Mouse (Mus musculus): ENCODE results near the gene Foxo1. TPM values are rescaled to one million over a fixed set of nuclear protein-coding genes. Genes with fewer than 3 reads are reported as not detected.

Foxo1 gene
- polyA plus RNA-seq, 1 experiment from 2014 or later = 3.5 TPM

DNA sequence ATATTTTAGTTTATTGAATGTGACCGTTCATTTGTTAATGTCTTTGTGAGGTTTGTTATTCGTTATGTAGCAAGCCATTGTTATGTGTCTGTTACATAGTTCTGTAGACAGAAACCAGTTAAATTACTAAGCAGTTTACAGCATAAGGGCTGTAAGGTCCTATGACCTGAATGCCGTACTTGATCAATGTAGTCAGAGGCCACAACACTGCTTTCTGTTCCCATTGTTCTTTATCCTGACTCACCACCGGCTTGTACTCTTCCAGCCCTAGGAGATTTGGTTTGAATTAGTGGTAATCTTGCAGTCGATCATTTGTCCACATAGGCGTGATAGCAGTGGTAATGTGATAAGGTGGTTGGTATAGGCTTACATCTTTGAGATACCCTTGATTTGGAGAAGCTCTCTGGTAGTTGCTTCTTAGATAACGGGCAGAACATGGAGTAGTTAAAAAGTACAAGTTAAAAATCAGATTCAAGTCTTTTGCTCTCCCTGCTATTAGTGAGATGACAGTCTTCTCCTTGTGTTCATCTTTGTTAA is 28.2 kb downstream of the Foxo1 start:
- ATAC-seq (no peak), DNase-seq (no peak)
- Histone ChIP-seq H3K4me2 (ENCODE audit: low read depth, low read length) (no peak overlapping the region), H3K4me3 (ENCODE audit: low read depth, low read length) (no peak overlapping the region), H3K27ac (ENCODE audit: low read depth) (no peak overlapping the region), H3K27me3 (ENCODE audit: insufficient read depth, low read length) (no peaks in the 10 kb centered on the region), H3K4me1 (ENCODE audit: insufficient read depth) (peaks cover 60% of the 10 kb centered on the region), H3K9me3 (ENCODE audit: low read length) (no peaks in the 10 kb centered on the region), H3K9ac (replicated peaks) (no peak overlapping the region), H3K36me3 (replicated peaks; ENCODE audit: insufficient read depth, low read length) (no peaks in the 10 kb centered on the region)
- WGBS (ENCODE audit: insufficient replicate concordance) = 51% methylated on average over 7 of the region's 7 CpGs
- TF ChIP-seq CTCF (IDR thresholded peaks at IDR 0.05; ENCODE audit: low read depth) (no peak), EP300 (IDR thresholded peaks at IDR 0.05; ENCODE audit: low read depth) (no peak)

- peaks cover 58% of the 10 kb centered on the region for H3K4me1 ChIP-seq (ENCODE audit: insufficient read depth)
- no peak overlapping the region for H3K4me3 ChIP-seq (ENCODE audit: low read depth, low read length)
- no peak overlapping the region for H3K4me2 ChIP-seq (ENCODE audit: low read depth, low read length)
- 0 out of 2 replicates have a peak, but pooled peaks cover 3% of the 10 kb centered on the region for H3K36me3 ChIP-seq (replicated peaks; ENCODE audit: insufficient read depth, low read length)
- 53% methylated on average over 15 of the region's 15 CpGs for WGBS (ENCODE audit: insufficient replicate concordance)
- no peaks in the 10 kb centered on the region for H3K27me3 ChIP-seq (ENCODE audit: insufficient read depth, low read length)
- no peak overlapping the region for H3K27ac ChIP-seq (ENCODE audit: low read depth)
- H3K9ac ChIP-seq (replicated peaks) = no peak overlapping the region
- ATAC-seq (peak; percentile 35; the same call in 1 of the 2 replicates), DNase-seq (no peak)
- H3K9me3 ChIP-seq (ENCODE audit: low read length) = no peaks in the 10 kb centered on the region
- TF ChIP-seq CTCF (IDR thresholded peaks at IDR 0.05; ENCODE audit: low read depth) (no peak), EP300 (IDR thresholded peaks at IDR 0.05; ENCODE audit: low read depth) (no peak)
These were observed 29.3 kb downstream of the Foxo1 start for GRCm38 (mm10) chr3:52297291-52298018.

DNA sequence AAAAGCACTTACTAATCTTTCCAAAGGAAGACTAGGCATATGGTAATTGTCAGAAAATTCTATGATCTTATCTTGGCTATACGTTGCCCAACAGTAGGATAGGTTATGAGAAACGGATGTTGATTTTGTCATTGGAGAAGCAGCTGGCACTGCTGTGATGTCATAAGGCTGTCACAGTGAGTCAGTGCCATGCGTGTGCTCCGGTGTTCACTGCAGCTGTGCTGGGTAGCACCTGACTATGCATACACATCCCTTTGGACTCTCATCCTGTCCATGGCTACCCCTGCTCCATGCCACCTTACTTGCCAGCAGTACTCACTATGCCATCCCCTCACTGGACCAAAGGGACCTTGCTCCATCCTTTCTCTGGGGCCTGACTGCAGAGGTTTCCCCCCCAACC is 30.5 kb downstream of the Foxo1 start:
- no peak for DNase-seq
- peak; percentile 43; the same call in 1 of the 2 replicates for ATAC-seq
- no peak overlapping the region for H3K4me2 ChIP-seq (ENCODE audit: low read depth, low read length)

GRCm38 (mm10) chr3:52299376-52299775 is 31.2 kb downstream of the Foxo1 start:
- no peak overlapping the region for H3K27ac ChIP-seq (ENCODE audit: low read depth)
- no peaks in the 10 kb centered on the region for H3K9me3 ChIP-seq (ENCODE audit: low read length)
- H3K4me2 ChIP-seq (ENCODE audit: low read depth, low read length) = no peak overlapping the region
- H3K36me3 ChIP-seq (replicated peaks; ENCODE audit: insufficient read depth, low read length) = 0 out of 2 replicates have a peak, but pooled peaks cover 3% of the 10 kb centered on the region
- H3K9ac ChIP-seq (replicated peaks) = 0 out of 2 replicates have a peak overlapping the region, but pooled peaks have one; percentile 11
- ATAC-seq (no peak), DNase-seq (no peak)
- WGBS (ENCODE audit: insufficient replicate concordance) = 37% methylated on average over 2 of the region's 2 CpGs
- H3K4me3 ChIP-seq (ENCODE audit: low read depth, low read length) = no peak overlapping the region
- TF ChIP-seq EP300 (IDR thresholded peaks at IDR 0.05; ENCODE audit: low read depth) = no peak
- no peak for TF ChIP-seq CTCF (IDR thresholded peaks at IDR 0.05; ENCODE audit: low read depth)
- peaks cover 45% of the 10 kb centered on the region for H3K4me1 ChIP-seq (ENCODE audit: insufficient read depth)
- H3K27me3 ChIP-seq (ENCODE audit: insufficient read depth, low read length) = no peaks in the 10 kb centered on the region

More for the DNA sequence above, 30.5 kb downstream of the Foxo1 start:
- Histone ChIP-seq H3K4me1 (ENCODE audit: insufficient read depth) (peaks cover 50% of the 10 kb centered on the region), H3K9ac (replicated peaks) (no peak overlapping the region), H3K4me3 (ENCODE audit: low read depth, low read length) (no peak overlapping the region), H3K27ac (ENCODE audit: low read depth) (no peak overlapping the region), H3K9me3 (ENCODE audit: low read length) (no peaks in the 10 kb centered on the region), H3K27me3 (ENCODE audit: insufficient read depth, low read length) (no peaks in the 10 kb centered on the region), H3K36me3 (replicated peaks; ENCODE audit: insufficient read depth, low read length) (0 out of 2 replicates have a peak, but pooled peaks cover 3% of the 10 kb centered on the region)
- 49% methylated on average over 4 of the region's 4 CpGs for WGBS (ENCODE audit: insufficient replicate concordance)
- TF ChIP-seq CTCF (IDR thresholded peaks at IDR 0.05; ENCODE audit: low read depth) (no peak), EP300 (IDR thresholded peaks at IDR 0.05; ENCODE audit: low read depth) (no peak)

DNA sequence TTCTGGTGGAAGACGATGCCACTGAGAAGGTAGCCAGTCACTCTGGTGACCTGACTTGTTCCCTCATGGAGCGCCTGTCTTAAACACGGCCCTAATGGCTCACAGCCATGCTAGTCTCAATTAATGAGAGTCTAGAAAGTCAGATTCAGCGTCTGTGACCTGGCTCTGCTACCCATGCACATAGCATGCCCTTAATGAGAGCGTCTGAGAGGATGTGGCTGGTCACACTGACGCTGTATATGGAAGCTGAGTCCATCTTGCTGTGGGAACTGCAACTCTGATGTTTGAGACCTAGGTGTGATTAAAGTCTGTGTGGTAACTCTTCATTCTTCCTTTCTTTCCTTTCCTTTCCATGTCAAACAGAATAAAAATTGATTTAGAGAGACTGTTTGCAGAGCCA is 32.4 kb downstream of the Foxo1 start:
- ATAC-seq (no peak), DNase-seq (no peak)
- Histone ChIP-seq H3K4me3 (ENCODE audit: low read depth, low read length) (no peak overlapping the region), H3K4me2 (ENCODE audit: low read depth, low read length) (no peak overlapping the region), H3K36me3 (replicated peaks; ENCODE audit: insufficient read depth, low read length) (0 out of 2 replicates have a peak, but pooled peaks cover 3% of the 10 kb centered on the region), H3K9ac (replicated peaks) (no peak overlapping the region), H3K4me1 (ENCODE audit: insufficient read depth) (peaks cover 41% of the 10 kb centered on the region), H3K27ac (ENCODE audit: low read depth) (no peak overlapping the region), H3K27me3 (ENCODE audit: insufficient read depth, low read length) (no peaks in the 10 kb centered on the region), H3K9me3 (ENCODE audit: low read length) (no peaks in the 10 kb centered on the region)
- 58% methylated on average over 6 of the region's 6 CpGs for WGBS (ENCODE audit: insufficient replicate concordance)
- TF ChIP-seq CTCF (IDR thresholded peaks at IDR 0.05; ENCODE audit: low read depth) = no peak
- no peak for TF ChIP-seq EP300 (IDR thresholded peaks at IDR 0.05; ENCODE audit: low read depth)

- no peak overlapping the region for H3K4me3 ChIP-seq (ENCODE audit: low read depth, low read length)
- H3K4me2 ChIP-seq (ENCODE audit: low read depth, low read length) = no peak overlapping the region
- no peak overlapping the region for H3K27ac ChIP-seq (ENCODE audit: low read depth)
- 0 out of 2 replicates have a peak, but pooled peaks cover 3% of the 10 kb centered on the region for H3K36me3 ChIP-seq (replicated peaks; ENCODE audit: insufficient read depth, low read length)
- WGBS (ENCODE audit: insufficient replicate concordance) = 54% methylated on average over 5 of the region's 5 CpGs
- H3K9me3 ChIP-seq (ENCODE audit: low read length) = no peaks in the 10 kb centered on the region
- DNase-seq = no peak
- no peak for ATAC-seq
- no peaks in the 10 kb centered on the region for H3K27me3 ChIP-seq (ENCODE audit: insufficient read depth, low read length)
- peaks cover 26% of the 10 kb centered on the region for H3K4me1 ChIP-seq (ENCODE audit: insufficient read depth)
- H3K9ac ChIP-seq (replicated peaks) = no peak overlapping the region
- TF ChIP-seq CTCF (IDR thresholded peaks at IDR 0.05; ENCODE audit: low read depth) = no peak
- no peak for TF ChIP-seq EP300 (IDR thresholded peaks at IDR 0.05; ENCODE audit: low read depth)
These were observed 35.2 kb downstream of the Foxo1 start for GRCm38 (mm10) chr3:52303301-52303700.

Measured in liver, postnatal 0 days (tissue).